Mouse (Mus musculus): Measurements from ENCODE around the gene Kansl1l.

GRCm38 (mm10) chr1:66777878-66778277, 39.5 kb downstream of the Kansl1l start:
- TF ChIP-seq GATA1 (IDR thresholded peaks at IDR 0.05; ENCODE audit: low read length): no peak
- no peak for TF ChIP-seq TAL1 (IDR thresholded peaks at IDR 0.05; ENCODE audit: low read length)

Measured in erythroblast, embryonic 14.5 days (primary cell).